Mouse (Mus musculus) neural tube, embryonic 15.5 days (tissue): Measurements from ENCODE around the gene 6030452D12Rik. TPM values are rescaled to one million over a fixed set of nuclear protein-coding genes. Genes with fewer than 3 reads are reported as not detected.

Experiments
- ATAC-seq: fragments of 200-750 bp; cut with Nextera tagmentation; 2 replicates; pipeline ENCODE4 v1.8.0; 2017; ENCODE audit warnings: mild to moderate bottlenecking, moderate TSS enrichment, moderate library complexity; ENCODE audit not compliant: low FRiP score
- H3K27ac ChIP-seq: fragments of 300-500 bp; sonication (generic); replicated peaks from 2 replicates; pipeline ENCODE4 v1.5.1; 2015; ENCODE audit warnings: mild to moderate bottlenecking, inconsistent platforms
- H3K27me3 ChIP-seq: fragments of 300-500 bp; sonication (generic); replicated peaks from 2 replicates; pipeline ENCODE4 v1.6.1; 2015; ENCODE audit warnings: inconsistent platforms
- H3K36me3 ChIP-seq: fragments of 300-500 bp; sonication (generic); 2 replicates; pipeline ENCODE4 v1.6.1; 2015; ENCODE audit warnings: inconsistent platforms
- H3K4me1 ChIP-seq: fragments of 300-500 bp; sonication (generic); 2 replicates; pipeline ENCODE4 v1.6.1; 2015; ENCODE audit warnings: inconsistent platforms
- H3K4me2 ChIP-seq: fragments of 300-500 bp; sonication (generic); 2 replicates; pipeline ENCODE4 v1.6.1; 2015; ENCODE audit warnings: inconsistent platforms, mild to moderate bottlenecking, moderate library complexity
- H3K4me3 ChIP-seq: fragments of 300-500 bp; sonication (generic); replicated peaks from 2 replicates; pipeline ENCODE4 v1.5.1; 2015; ENCODE audit warnings: mild to moderate bottlenecking, inconsistent platforms
- H3K9ac ChIP-seq: fragments of 300-500 bp; sonication (generic); replicated peaks from 2 replicates; pipeline ENCODE4 v1.6.1; 2015; ENCODE audit warnings: mild to moderate bottlenecking, inconsistent platforms
- H3K9me3 ChIP-seq: fragments of 300-500 bp; sonication (generic); replicated peaks from 2 replicates; pipeline ENCODE4 v1.6.1; 2016; ENCODE audit warnings: inconsistent platforms
- WGBS: fragments of 180-500 bp; shearing (Covaris S2); methylation state at CpG from one replicate; pipeline ENCODE4 v1.1.7; 2015; ENCODE audit warnings: mixed read lengths; 5-methylcytosine and 5-hydroxymethylcytosine counted together
- polyA plus RNA-seq: library from polyadenylated mRNA; unstranded; fragments of >200 nt; fragmentation: Nextera tagmentation; extraction: Ambion mirVana; gene quantifications from 2 replicates; pipeline ENCODE4 v1.2.1, GENCODE M21; 2015

Gene 6030452D12Rik
- polyA plus RNA-seq, 1 experiment from 2014 or later: not detected

DNA sequence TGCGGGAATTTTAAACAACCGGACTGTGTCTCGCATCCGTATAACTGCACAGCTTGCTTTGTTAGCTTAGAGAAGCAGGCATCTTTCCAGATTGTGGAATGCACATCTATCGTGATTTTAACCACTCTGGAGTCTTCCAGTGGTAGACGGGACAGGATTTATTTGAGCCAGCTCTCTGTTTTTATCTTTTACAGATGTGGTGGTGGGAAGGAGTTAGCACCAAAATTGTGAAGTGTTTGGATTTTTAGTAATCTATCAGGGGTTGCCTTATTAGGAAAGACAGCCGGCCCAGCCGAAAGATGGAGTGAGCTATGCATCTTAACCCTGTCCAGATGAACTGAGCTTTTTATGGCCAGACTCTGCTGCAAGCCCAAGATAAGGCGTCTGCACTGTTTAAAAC is 21.5 kb downstream of the 6030452D12Rik start:
- H3K27ac ChIP-seq: no peak overlapping the region
- H3K4me3 ChIP-seq: no peak overlapping the region
- ATAC-seq: no peak
- WGBS: 49% methylated on average over 9 of the region's 9 CpGs
- H3K27me3 ChIP-seq: no peaks in the 10 kb centered on the region
- H3K4me2 ChIP-seq: no peak overlapping the region
- no peaks in the 10 kb centered on the region for H3K36me3 ChIP-seq
- H3K9ac ChIP-seq: no peak overlapping the region
- peaks cover 14% of the 10 kb centered on the region; the same call in 1 of the 2 replicates for H3K4me1 ChIP-seq
- H3K9me3 ChIP-seq: no peaks in the 10 kb centered on the region

GRCm38 (mm10) chr8:106526725-106527124 is 26.4 kb downstream of the 6030452D12Rik start:
- no peak overlapping the region for H3K4me2 ChIP-seq
- 61% methylated on average over 6 of the region's 6 CpGs for WGBS
- H3K27me3 ChIP-seq: no peaks in the 10 kb centered on the region
- no peaks in the 10 kb centered on the region for H3K9me3 ChIP-seq
- H3K4me3 ChIP-seq: no peak overlapping the region
- H3K27ac ChIP-seq: no peak overlapping the region
- H3K36me3 ChIP-seq: no peaks in the 10 kb centered on the region
- H3K4me1 ChIP-seq: 0 out of 2 replicates have a peak, but pooled peaks cover 3% of the 10 kb centered on the region
- no peak for ATAC-seq
- H3K9ac ChIP-seq: no peak overlapping the region

GRCm38 (mm10) chr8:106527241-106528036 is 27.1 kb downstream of the 6030452D12Rik start:
- no peaks in the 10 kb centered on the region for H3K4me1 ChIP-seq
- H3K4me2 ChIP-seq: no peak overlapping the region
- H3K36me3 ChIP-seq: no peaks in the 10 kb centered on the region
- 89% methylated on average over 9 of the region's 9 CpGs for WGBS
- H3K27ac ChIP-seq: no peak overlapping the region
- no peaks in the 10 kb centered on the region for H3K27me3 ChIP-seq
- no peak overlapping the region for H3K9ac ChIP-seq
- ATAC-seq: no peak
- H3K9me3 ChIP-seq: no peaks in the 10 kb centered on the region
- H3K4me3 ChIP-seq: no peak overlapping the region

- Histone ChIP-seq H3K4me1 (no peaks in the 10 kb centered on the region), H3K9ac (no peak overlapping the region), H3K4me2 (no peak overlapping the region), H3K27me3 (no peaks in the 10 kb centered on the region), H3K4me3 (no peak overlapping the region), H3K27ac (no peak overlapping the region), H3K36me3 (no peaks in the 10 kb centered on the region), H3K9me3 (no peaks in the 10 kb centered on the region)
- 81% methylated on average over 9 of the region's 9 CpGs for whole genome bisulfite sequencing
- no peak for ATAC-seq
Observed at GRCm38 (mm10) chr8:106528596-106529249, 28.4 kb downstream of the 6030452D12Rik start.

DNA sequence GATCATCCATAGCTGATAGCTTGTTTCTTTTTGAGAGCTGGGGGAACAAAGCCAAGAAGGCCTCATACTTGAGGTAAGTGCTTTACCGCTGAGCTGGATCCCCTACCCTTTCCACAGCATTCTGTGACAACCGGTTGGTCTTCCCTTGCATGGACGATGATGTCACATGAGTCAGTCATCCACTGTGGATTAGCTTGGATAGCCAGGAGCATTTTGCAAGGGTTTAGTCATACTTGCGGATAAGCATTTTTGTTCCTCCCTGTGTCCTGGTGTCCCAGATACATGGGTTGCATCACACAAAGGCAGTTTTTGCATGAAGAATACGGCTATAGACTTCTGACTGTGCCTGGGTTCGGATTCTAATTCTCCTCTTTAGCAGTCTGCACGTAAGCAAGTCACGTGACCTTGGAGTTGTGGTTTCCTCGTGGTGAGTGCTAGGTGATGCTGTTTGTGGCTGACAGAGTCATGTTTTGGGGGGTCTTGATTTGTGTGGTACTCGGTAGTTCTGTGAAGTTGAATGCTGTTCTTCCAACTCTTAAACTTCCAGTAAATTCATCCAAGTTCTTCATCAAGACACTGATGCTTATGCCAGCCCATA is 29.7 kb downstream of the 6030452D12Rik start:
- H3K4me3 ChIP-seq: no peak overlapping the region
- H3K4me1 ChIP-seq: no peaks in the 10 kb centered on the region
- H3K4me2 ChIP-seq: no peak overlapping the region
- H3K9me3 ChIP-seq: no peaks in the 10 kb centered on the region
- no peak for ATAC-seq
- 96% methylated on average over 10 of the region's 10 CpGs for WGBS
- H3K36me3 ChIP-seq: no peaks in the 10 kb centered on the region
- no peak overlapping the region for H3K9ac ChIP-seq
- H3K27ac ChIP-seq: no peak overlapping the region
- H3K27me3 ChIP-seq: no peaks in the 10 kb centered on the region

DNA sequence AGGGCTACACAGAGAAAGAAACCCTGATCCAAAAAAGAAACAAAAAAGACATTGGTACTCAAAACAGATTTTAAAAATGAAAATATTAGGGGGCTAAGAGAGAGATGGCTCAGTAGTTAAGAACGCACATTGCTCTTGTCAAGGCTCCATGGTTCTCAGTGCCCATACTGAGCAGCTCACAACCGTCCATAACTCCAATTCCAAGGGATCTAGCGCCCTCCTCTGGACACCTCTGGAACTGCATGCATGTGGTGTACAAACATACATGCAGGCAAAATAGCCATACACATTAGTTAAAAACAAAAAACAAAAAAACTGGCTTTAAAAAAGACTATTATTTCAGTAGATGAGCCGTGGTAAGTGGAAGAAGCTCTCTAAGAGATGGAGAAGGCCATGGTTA is 30.2 kb downstream of the 6030452D12Rik start:
- Histone ChIP-seq H3K36me3 (no peaks in the 10 kb centered on the region), H3K4me1 (no peaks in the 10 kb centered on the region), H3K4me3 (no peak overlapping the region), H3K9ac (no peak overlapping the region), H3K27me3 (no peaks in the 10 kb centered on the region), H3K4me2 (no peak overlapping the region), H3K27ac (no peak overlapping the region), H3K9me3 (no peaks in the 10 kb centered on the region)
- 80% methylated on average over 4 of the region's 4 CpGs for whole genome bisulfite sequencing
- no peak for ATAC-seq

DNA sequence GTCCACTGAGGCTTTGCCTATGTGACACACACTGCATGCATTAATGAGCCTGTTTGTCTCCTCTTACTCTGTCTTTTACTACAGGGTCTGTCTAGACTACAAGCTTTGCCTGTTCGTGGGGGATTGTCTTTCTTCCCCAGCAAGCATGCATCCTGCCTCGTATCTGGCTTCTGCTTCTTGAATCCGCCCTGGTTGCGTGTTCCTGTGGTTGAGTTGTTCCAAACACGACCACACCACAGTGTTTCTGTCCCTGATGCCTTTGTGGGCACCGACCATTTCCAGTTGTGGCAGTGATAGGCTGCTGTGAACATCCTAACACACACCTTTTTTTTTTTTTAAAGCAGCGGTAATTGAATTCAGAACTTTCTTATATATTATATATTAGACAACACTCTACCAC is 33.4 kb downstream of the 6030452D12Rik start:
- no peak for ATAC-seq
- peaks cover 1% of the 10 kb centered on the region; the same call in 1 of the 2 replicates for H3K4me1 ChIP-seq
- no peaks in the 10 kb centered on the region for H3K27me3 ChIP-seq
- no peaks in the 10 kb centered on the region for H3K36me3 ChIP-seq
- H3K4me2 ChIP-seq: no peak overlapping the region
- no peaks in the 10 kb centered on the region for H3K9me3 ChIP-seq
- H3K4me3 ChIP-seq: no peak overlapping the region
- H3K27ac ChIP-seq: no peak overlapping the region
- WGBS: 75% methylated on average over 7 of the region's 7 CpGs
- H3K9ac ChIP-seq: no peak overlapping the region

DNA sequence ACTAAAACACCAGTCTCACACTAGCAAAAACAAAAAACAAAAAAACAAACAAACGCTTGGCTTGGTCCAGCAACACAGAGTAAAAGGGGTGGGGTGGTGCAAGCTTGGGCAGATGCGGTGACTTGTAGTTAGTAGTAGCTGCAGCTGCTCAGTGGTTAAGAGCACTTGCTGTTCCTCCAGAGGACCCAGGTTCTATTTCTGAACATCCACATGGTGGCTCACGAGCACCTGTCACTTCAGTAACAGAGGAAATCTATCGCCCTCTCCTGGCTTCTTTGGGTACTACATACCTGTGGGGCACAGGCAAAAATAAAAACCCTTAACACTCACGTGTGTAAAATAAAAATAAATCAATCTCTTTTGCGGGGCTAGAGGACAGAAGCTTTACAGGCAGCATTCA is 34.1 kb downstream of the 6030452D12Rik start:
- Histone ChIP-seq H3K4me1 (peaks cover 8% of the 10 kb centered on the region; the same call in 1 of the 2 replicates), H3K9ac (no peak overlapping the region), H3K27ac (no peak overlapping the region), H3K4me2 (no peak overlapping the region), H3K4me3 (no peak overlapping the region), H3K9me3 (no peaks in the 10 kb centered on the region), H3K27me3 (no peaks in the 10 kb centered on the region), H3K36me3 (no peaks in the 10 kb centered on the region)
- no peak for ATAC-seq
- 42% methylated on average over 6 of the region's 6 CpGs for WGBS

GRCm38 (mm10) chr8:106535448-106535847 is 35.1 kb downstream of the 6030452D12Rik start:
- H3K27me3 ChIP-seq: no peaks in the 10 kb centered on the region
- H3K27ac ChIP-seq: no peak overlapping the region
- H3K9ac ChIP-seq: no peak overlapping the region
- H3K4me1 ChIP-seq: peaks cover 12% of the 10 kb centered on the region; the same call in 1 of the 2 replicates
- WGBS: 80% methylated on average over 4 of the region's 4 CpGs
- no peaks in the 10 kb centered on the region for H3K36me3 ChIP-seq
- no peak overlapping the region for H3K4me2 ChIP-seq
- H3K9me3 ChIP-seq: no peaks in the 10 kb centered on the region
- no peak for ATAC-seq
- H3K4me3 ChIP-seq: no peak overlapping the region

DNA sequence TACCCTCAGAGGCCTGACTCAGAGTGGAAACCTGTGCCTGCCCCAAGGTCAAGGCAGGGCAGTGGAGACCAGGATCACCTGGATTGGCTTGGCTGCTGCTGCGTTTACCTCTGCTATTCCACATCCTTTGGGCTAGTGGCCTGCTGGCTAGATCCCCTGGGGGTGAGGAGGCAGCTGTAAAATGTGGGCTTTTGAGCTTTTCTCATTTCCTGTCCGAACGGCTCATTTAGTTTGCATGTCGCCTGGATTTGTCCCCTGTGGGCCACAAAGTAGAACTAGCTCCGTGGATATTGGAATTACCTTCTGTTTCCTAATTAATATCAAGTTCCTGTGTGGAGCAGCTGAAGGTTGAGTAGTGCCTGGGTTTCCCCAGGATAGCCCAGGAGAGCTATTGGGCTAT is 38.9 kb downstream of the 6030452D12Rik start:
- 23% methylated on average over 5 of the region's 5 CpGs for WGBS
- Histone ChIP-seq H3K4me2 (no peak overlapping the region), H3K27ac (0 out of 2 replicates have a peak overlapping the region, but pooled peaks have one; percentile 2), H3K9me3 (no peaks in the 10 kb centered on the region), H3K9ac (no peak overlapping the region), H3K4me1 (peaks cover 12% of the 10 kb centered on the region; the same call in 1 of the 2 replicates), H3K36me3 (no peaks in the 10 kb centered on the region), H3K4me3 (no peak overlapping the region), H3K27me3 (no peaks in the 10 kb centered on the region)
- no peak for ATAC-seq

- no peak overlapping the region for H3K27ac ChIP-seq
- H3K4me2 ChIP-seq: no peak overlapping the region
- H3K4me3 ChIP-seq: no peak overlapping the region
- H3K9me3 ChIP-seq: no peaks in the 10 kb centered on the region
- no peak for ATAC-seq
- H3K27me3 ChIP-seq: no peaks in the 10 kb centered on the region
- 84% methylated on average over 11 of the region's 11 CpGs for WGBS
- H3K9ac ChIP-seq: no peak overlapping the region
- H3K36me3 ChIP-seq: no peaks in the 10 kb centered on the region
- peaks cover 12% of the 10 kb centered on the region; the same call in 1 of the 2 replicates for H3K4me1 ChIP-seq
Observed at GRCm38 (mm10) chr8:106541002-106541401, 40.7 kb downstream of the 6030452D12Rik start.
